Comparison of ENCODE assay signal across 22 mouse cellular contexts in genomic region chr6:38860301-38860700, GRCm38 (mm10). TPM values are rescaled to one million over a fixed set of nuclear protein-coding genes. Genes with fewer than 3 reads are reported as not detected.
DNase-seq lines count a peak whose midpoint lies in the region; ATAC-seq and TF ChIP-seq lines count a peak whose summit lies in the region.
"Had no signal": no experiment of that assay in that cellular context is flagged by ENCODE, and none has a peak within 500 bp of the region (broad histone marks: within the 10 kb centered on the region; RNA-seq: fewer than 3 reads in every experiment).

No protein-coding gene starts in this region.

- no peak overlapping the region for H3K9ac ChIP-seq in kidney, embryonic 15.5 days
- H3K9ac ChIP-seq in liver, embryonic 12.5 days, result no peak overlapping the region
- no peak overlapping the region for H3K9ac ChIP-seq in liver, embryonic 13.5 days
- no peak overlapping the region for H3K9ac ChIP-seq in liver, embryonic 14.5 days (replicated peaks)
- H3K9ac ChIP-seq: forebrain, embryonic 13.5 days; hindbrain, embryonic 12.5 days; hindbrain, embryonic 15.5 days had no signal

- H3K4me1 ChIP-seq in kidney, adult 2 months (ENCODE audit: control insufficient read depth, insufficient read depth, low read length), result peaks cover 27% of the 10 kb centered on the region
- H3K4me1 ChIP-seq in kidney, embryonic 15.5 days, result peaks cover 20% of the 10 kb centered on the region
- peaks cover 83% of the 10 kb centered on the region for H3K4me1 ChIP-seq in liver, embryonic 12.5 days
- peaks cover 84% of the 10 kb centered on the region for H3K4me1 ChIP-seq in liver, embryonic 13.5 days (replicated peaks)
- H3K4me1 ChIP-seq in liver, embryonic 14.5 days (replicated peaks; ENCODE audit: control insufficient read depth in 2 of 2, insufficient read depth in 2 of 2, low read length in 1 of 2), result peaks cover 47 to 49% of the 10 kb centered on the region in 2 experiments
- peaks cover 44% of the 10 kb centered on the region for H3K4me1 ChIP-seq in embryonic facial prominence, embryonic 10.5 days

- H3K36me3 ChIP-seq in kidney, adult 2 months (ENCODE audit: control insufficient read depth, insufficient read depth, low read length), result no peaks in the 10 kb centered on the region
- H3K36me3 ChIP-seq in kidney, embryonic 15.5 days, result no peaks in the 10 kb centered on the region
- H3K36me3 ChIP-seq in liver, embryonic 12.5 days, result peaks cover 9% of the 10 kb centered on the region
- H3K36me3 ChIP-seq in liver, embryonic 13.5 days, result peaks cover 5% of the 10 kb centered on the region
- H3K36me3 ChIP-seq in liver, embryonic 14.5 days (replicated peaks; ENCODE audit: control insufficient read depth, insufficient read depth, low read depth), result peaks cover 5% of the 10 kb centered on the region; the same call in 1 of the 2 replicates
- no peaks in the 10 kb centered on the region for H3K36me3 ChIP-seq in embryonic facial prominence, embryonic 10.5 days (replicated peaks)
- H3K36me3 ChIP-seq: forebrain, embryonic 10.5 days; hindbrain, embryonic 12.5 days; hindbrain, embryonic 15.5 days had no signal

- 72% methylated on average over 2 of the region's 2 CpGs for WGBS in kidney, adult 2 months
- 95% methylated on average over 2 of the region's 2 CpGs for WGBS in kidney, embryonic 15.5 days
- WGBS in liver, embryonic 12.5 days (ENCODE audit: insufficient replicate concordance), result 86% methylated on average over 2 of the region's 2 CpGs
- 82% methylated on average over 2 of the region's 2 CpGs for WGBS in liver, embryonic 13.5 days (ENCODE audit: insufficient replicate concordance)
- 88% methylated on average over 2 of the region's 2 CpGs for WGBS in liver, embryonic 14.5 days (ENCODE audit: insufficient replicate concordance)
- WGBS in embryonic facial prominence, embryonic 10.5 days, result 93% methylated on average over 2 of the region's 2 CpGs

- H3K27ac ChIP-seq in kidney, adult 2 months (ENCODE audit: insufficient read depth, low read depth, low read length), result no peak overlapping the region; the same call in 1 of the 2 replicates
- H3K27ac ChIP-seq in kidney, embryonic 15.5 days, result no peak overlapping the region
- peak overlapping the region; percentile 59 for H3K27ac ChIP-seq in liver, embryonic 12.5 days
- peak overlapping the region; percentile 35 for H3K27ac ChIP-seq in liver, embryonic 13.5 days
- H3K27ac ChIP-seq in liver, embryonic 14.5 days, result peak overlapping the region; percentile 10
- H3K27ac ChIP-seq in embryonic facial prominence, embryonic 10.5 days (replicated peaks), result no peak overlapping the region
- H3K27ac ChIP-seq: forebrain, embryonic 10.5 days; forebrain, embryonic 13.5 days; hindbrain, embryonic 12.5 days; hindbrain, embryonic 15.5 days had no signal

- no peak for TF ChIP-seq CTCF in kidney, adult 2 months (conservative IDR thresholded peaks at IDR 0.05; ENCODE audit: insufficient read depth, insufficient read length, low read depth, low read length)
- TF ChIP-seq CTCF in liver, embryonic 14.5 days (IDR thresholded peaks at IDR 0.05; ENCODE audit: low read depth), result no peak

- H3K27me3 ChIP-seq in kidney, adult 2 months (replicated peaks; ENCODE audit: control insufficient read depth, insufficient read depth, low read length), result no peaks in the 10 kb centered on the region
- H3K27me3 ChIP-seq in kidney, embryonic 15.5 days, result no peaks in the 10 kb centered on the region
- H3K27me3 ChIP-seq in liver, embryonic 12.5 days (replicated peaks), result no peaks in the 10 kb centered on the region
- H3K27me3 ChIP-seq in liver, embryonic 13.5 days, result no peaks in the 10 kb centered on the region
- no peaks in the 10 kb centered on the region for H3K27me3 ChIP-seq in liver, embryonic 14.5 days (ENCODE audit: control insufficient read depth, insufficient read depth, low read length)
- no peaks in the 10 kb centered on the region for H3K27me3 ChIP-seq in embryonic facial prominence, embryonic 10.5 days (replicated peaks; ENCODE audit: low read depth, poor library complexity, severe bottlenecking)
- H3K27me3 ChIP-seq: forebrain, embryonic 13.5 days; hindbrain, embryonic 12.5 days; hindbrain, embryonic 15.5 days had no signal

- ATAC-seq in kidney, embryonic 15.5 days (replicated peaks; ENCODE audit: low FRiP score), result no peak
- ATAC-seq in liver, embryonic 12.5 days, result no peak
- no peak for ATAC-seq in liver, embryonic 13.5 days (ENCODE audit: low read depth)
- ATAC-seq in liver, embryonic 14.5 days (ENCODE audit: insufficient read depth), result no peak
- ATAC-seq: CD4-positive, CD25-positive, alpha-beta regulatory T cell, adult 4 months; forebrain, embryonic 13.5 days; forebrain, embryonic 16.5 days had no signal

- TF ChIP-seq POLR2A in kidney, adult 2 months (IDR thresholded peaks at IDR 0.05; ENCODE audit: low read depth, low read length), result no peak

- H3K9me3 ChIP-seq in kidney, embryonic 15.5 days (replicated peaks), result no peaks in the 10 kb centered on the region
- no peaks in the 10 kb centered on the region for H3K9me3 ChIP-seq in liver, embryonic 12.5 days (replicated peaks)
- no peaks in the 10 kb centered on the region for H3K9me3 ChIP-seq in liver, embryonic 13.5 days (replicated peaks)
- H3K9me3 ChIP-seq in liver, embryonic 14.5 days (ENCODE audit: control insufficient read depth, low read length), result no peaks in the 10 kb centered on the region
- H3K9me3 ChIP-seq in embryonic facial prominence, embryonic 10.5 days, result no peaks in the 10 kb centered on the region
- H3K9me3 ChIP-seq: forebrain, embryonic 10.5 days; forebrain, embryonic 13.5 days; hindbrain, embryonic 12.5 days; hindbrain, embryonic 15.5 days had no signal

- no peak for TF ChIP-seq EP300 in liver, embryonic 14.5 days (IDR thresholded peaks at IDR 0.05; ENCODE audit: low read depth)

- peak; percentile 60 for DNase-seq in kidney, adult 2 months
- no peak for DNase-seq in liver
- DNase-seq in liver, embryonic 13.5 days, result no peak
- DNase-seq in liver, embryonic 14.5 days (ENCODE audit: low read depth in 3 of 3, low spot score in 3 of 3), result no peak
- DNase-seq in embryonic facial prominence, embryonic 10.5 days (ENCODE audit: low spot score), result no peak
- DNase-seq in spleen, adult 12 weeks (ENCODE audit: low spot score), result no peak
- DNase-seq: adrenal gland, adult 2 months; adrenal gland, postnatal 14 days; cerebellum, adult 11 months; cerebellum, adult 2 months; cerebellum, adult 9-11 months; embryo, embryonic 11 days; gastrocnemius, postnatal 10 days; gastrocnemius, postnatal 36 days had no signal

- no peak overlapping the region for H3K4me3 ChIP-seq in kidney, adult 2 months (ENCODE audit: insufficient read depth, low read depth, low read length)
- H3K4me3 ChIP-seq in kidney, embryonic 15.5 days (replicated peaks), result no peak overlapping the region
- H3K4me3 ChIP-seq in liver, embryonic 12.5 days, result no peak overlapping the region
- H3K4me3 ChIP-seq in liver, embryonic 13.5 days (replicated peaks), result no peak overlapping the region
- no peak overlapping the region for H3K4me3 ChIP-seq in liver, embryonic 14.5 days (ENCODE audit: insufficient read depth in 1 of 2, low read depth in 2 of 2, low read length in 2 of 2)
- H3K4me3 ChIP-seq in embryonic facial prominence, embryonic 10.5 days, result no peak overlapping the region
- H3K4me3 ChIP-seq: forebrain, embryonic 10.5 days; forebrain, embryonic 13.5 days; hindbrain, embryonic 12.5 days; hindbrain, embryonic 15.5 days had no signal

- no peak overlapping the region for H3K4me2 ChIP-seq in kidney, embryonic 15.5 days
- H3K4me2 ChIP-seq in liver, embryonic 12.5 days, result no peak overlapping the region
- no peak overlapping the region for H3K4me2 ChIP-seq in liver, embryonic 13.5 days
- H3K4me2 ChIP-seq in liver, embryonic 14.5 days (ENCODE audit: low read depth), result no peak overlapping the region
- H3K4me2 ChIP-seq: forebrain, embryonic 13.5 days; hindbrain, embryonic 12.5 days; hindbrain, embryonic 15.5 days had no signal

RNA-seq across cellular contexts. Expression of gene Tbxas1, which starts 14.9 kb away (rescaled TPM):
- polyA plus RNA-seq in kidney, adult 2 months (2012; rRNA removed), result 19.5 and 21.5 TPM in 2 replicates
- polyA plus RNA-seq in kidney, embryonic 15.5 days (2015; fragmentation: Nextera tagmentation; extraction: Ambion mirVana), result 5.3 and 6.4 TPM in 2 replicates
- 11.3 and 12.9 TPM in 2 replicates for polyA plus RNA-seq in liver, embryonic 12.5 days (2016; fragmentation: Nextera tagmentation; extraction: Ambion mirVana)
- polyA plus RNA-seq in liver, embryonic 13.5 days (2015; fragmentation: Nextera tagmentation; extraction: Ambion mirVana), result 11.4 and 12.2 TPM in 2 replicates
- polyA plus RNA-seq in liver, embryonic 14.5 days (2012; rRNA removed), result 4.5 and 5.1 TPM in 2 replicates
- 6.3 and 8.4 TPM in 2 replicates for polyA plus RNA-seq in liver, embryonic 14.5 days (2014; fragmentation: Nextera tagmentation; extraction: Ambion mirVana)
- 0.88 and 1.8 TPM in 2 replicates for polyA plus RNA-seq in embryonic facial prominence, embryonic 10.5 days (2016; fragmentation: Nextera tagmentation; extraction: Ambion mirVana)

RNA-seq across cellular contexts. Expression of gene Hipk2, which starts 15.7 kb away (rescaled TPM):
- 46.4 and 50.8 TPM in 2 replicates for polyA plus RNA-seq in kidney, adult 2 months (2012; rRNA removed)
- 28.6 and 30.8 TPM in 2 replicates for polyA plus RNA-seq in kidney, embryonic 15.5 days (2015; fragmentation: Nextera tagmentation; extraction: Ambion mirVana)
- polyA plus RNA-seq in liver, embryonic 12.5 days (2016; fragmentation: Nextera tagmentation; extraction: Ambion mirVana), result 26.8 and 28.9 TPM in 2 replicates
- 20.1 and 20.4 TPM in 2 replicates for polyA plus RNA-seq in liver, embryonic 13.5 days (2015; fragmentation: Nextera tagmentation; extraction: Ambion mirVana)
- 10.7 and 12.3 TPM in 2 replicates for polyA plus RNA-seq in liver, embryonic 14.5 days (2012; rRNA removed)
- 13.0 and 15.5 TPM in 2 replicates for polyA plus RNA-seq in liver, embryonic 14.5 days (2014; fragmentation: Nextera tagmentation; extraction: Ambion mirVana)
- polyA plus RNA-seq in embryonic facial prominence, embryonic 10.5 days (2016; fragmentation: Nextera tagmentation; extraction: Ambion mirVana), result 24.5 and 26.1 TPM in 2 replicates

Comparison
In these comparisons a context has a peak if more than half of its experiments do, and no peak if none do; other contexts are left out.
1. H3K27ac ChIP-seq: peak in liver, embryonic 12.5 days (single experiment), liver, embryonic 13.5 days (single experiment) and liver, embryonic 14.5 days (single experiment); none in kidney, adult 2 months (single experiment), kidney, embryonic 15.5 days (single experiment) and embryonic facial prominence, embryonic 10.5 days (single experiment).